Mouse (Mus musculus) heart, postnatal 0 days (tissue): ENCODE measurements around the gene Trpc7. TPM values are rescaled to one million over a fixed set of nuclear protein-coding genes. Genes with fewer than 3 reads are reported as not detected.

Experiments used
- ATAC-seq: fragments of 200-750 bp; cut with Nextera tagmentation; 2 replicates; pipeline ENCODE4 v1.8.0; 2017; ENCODE audit warnings: low read depth, moderate number of reproducible peaks, moderate library complexity; ENCODE audit not compliant: insufficient read depth
- DNase-seq: peaks from one replicate; pipeline ENCODE4 v3.0.0-alpha.2; 2016; ENCODE audit warnings: low spot score
- H3K27ac ChIP-seq: fragments of 300-500 bp; sonication (generic); 2 replicates; pipeline ENCODE4 v1.5.1; 2014; ENCODE audit warnings: low read depth, mild to moderate bottlenecking
- H3K27me3 ChIP-seq: fragments of 300-500 bp; sonication (generic); 2 replicates; pipeline ENCODE4 v1.6.1; 2014; ENCODE audit warnings: low read length, mixed read lengths; ENCODE audit not compliant: control insufficient read depth, insufficient read depth
- H3K36me3 ChIP-seq: fragments of 300-500 bp; sonication (generic); replicated peaks from 2 replicates; pipeline ENCODE4 v1.6.1; 2014; ENCODE audit warnings: low read length, mixed read lengths; ENCODE audit not compliant: control insufficient read depth, insufficient read depth
- H3K4me1 ChIP-seq: fragments of 300-500 bp; sonication (generic); 2 replicates; pipeline ENCODE4 v1.6.1; 2014; ENCODE audit warnings: antibody characterized with exemption; ENCODE audit not compliant: control insufficient read depth, insufficient read depth
- H3K4me2 ChIP-seq: fragments of 300-500 bp; sonication (generic); 2 replicates; pipeline ENCODE4 v1.6.1; 2014; ENCODE audit warnings: low read depth, mild to moderate bottlenecking, low read length, moderate library complexity
- H3K4me3 ChIP-seq: fragments of 300-500 bp; sonication (generic); 2 replicates; pipeline ENCODE4 v1.5.1; 2014; ENCODE audit warnings: low read depth, low read length
- H3K9ac ChIP-seq: fragments of 300-500 bp; sonication (generic); replicated peaks from 2 replicates; pipeline ENCODE4 v1.6.1; 2014; ENCODE audit warnings: low read depth, low read length, mixed read lengths
- H3K9me3 ChIP-seq: fragments of 300-500 bp; sonication (generic); replicated peaks from 2 replicates; pipeline ENCODE4 v1.6.1; 2016; ENCODE audit warnings: low read length; ENCODE audit not compliant: control insufficient read depth
- CTCF ChIP-seq: IDR thresholded peaks from 2 replicates; pipeline ENCODE4 v1.5.1; 2016; ENCODE audit warnings: antibody characterized with exemption, control low read depth, low read depth
- EP300 ChIP-seq: IDR thresholded peaks from 2 replicates; pipeline ENCODE4 v1.6.1; 2016; ENCODE audit warnings: antibody characterized with exemption, low read depth
- WGBS: fragments of 180-500 bp; shearing (Covaris S2); extraction: QIAGEN DNeasy Blood & Tissue Kit; methylation state at CpG from one replicate; pipeline ENCODE4 v1.1.7; 2014; 5-methylcytosine and 5-hydroxymethylcytosine counted together
- polyA plus RNA-seq: library from polyadenylated mRNA; unstranded; fragments of >200 nt; fragmentation: Nextera tagmentation; extraction: Ambion mirVana; gene quantifications from 2 replicates; pipeline ENCODE4 v1.2.1, GENCODE M21; 2015
- total RNA-seq: library from RNA; depleted of rRNA; stranded (reverse); fragments of >200 nt; gene quantifications from 2 replicates; pipeline ENCODE4 v1.2.3, GENCODE M21; 2014; ENCODE audit warnings: low replicate concordance; rRNA removed

Trpc7 gene
- not detected in 2 replicates for total RNA-seq
- 0.07 TPM in 1 of 2 replicates, not detected in the other for polyA plus RNA-seq

GRCm38 (mm10) chr13:56895893-56896292, at the start of gene Trpc7:
Trpc7 (minus strand) TSS chr13:56895993.
- TF ChIP-seq EP300 (no peak), CTCF (no peak)
- no peaks in the 10 kb centered on the region for H3K4me1 ChIP-seq
- H3K27me3 ChIP-seq = no peaks in the 10 kb centered on the region
- H3K36me3 ChIP-seq = no peaks in the 10 kb centered on the region
- H3K4me3 ChIP-seq = no peak within 1 kb of the TSS
- WGBS = 62% methylated on average over 3 of the region's 3 CpGs
- H3K9ac ChIP-seq = no peak within 1 kb of the TSS
- H3K27ac ChIP-seq = no peak within 1 kb of the TSS
- H3K9me3 ChIP-seq = no peaks in the 10 kb centered on the region
- ATAC-seq (no peak), DNase-seq (no peak)
- no peak within 1 kb of the TSS for H3K4me2 ChIP-seq

- ATAC-seq = no peak
- Histone ChIP-seq H3K36me3 (no peaks in the 10 kb centered on the region), H3K27ac (no peak overlapping the region), H3K9ac (no peak overlapping the region), H3K27me3 (no peaks in the 10 kb centered on the region), H3K4me3 (no peak overlapping the region), H3K9me3 (no peaks in the 10 kb centered on the region), H3K4me1 (no peaks in the 10 kb centered on the region), H3K4me2 (no peak overlapping the region)
- TF ChIP-seq EP300 (no peak), CTCF (no peak)
- no peak for DNase-seq
- WGBS = 62% methylated on average over 11 of the region's 11 CpGs
These were observed 43.5 kb upstream of the Trpc7 start for GRCm38 (mm10) chr13:56939261-56939660.

DNA sequence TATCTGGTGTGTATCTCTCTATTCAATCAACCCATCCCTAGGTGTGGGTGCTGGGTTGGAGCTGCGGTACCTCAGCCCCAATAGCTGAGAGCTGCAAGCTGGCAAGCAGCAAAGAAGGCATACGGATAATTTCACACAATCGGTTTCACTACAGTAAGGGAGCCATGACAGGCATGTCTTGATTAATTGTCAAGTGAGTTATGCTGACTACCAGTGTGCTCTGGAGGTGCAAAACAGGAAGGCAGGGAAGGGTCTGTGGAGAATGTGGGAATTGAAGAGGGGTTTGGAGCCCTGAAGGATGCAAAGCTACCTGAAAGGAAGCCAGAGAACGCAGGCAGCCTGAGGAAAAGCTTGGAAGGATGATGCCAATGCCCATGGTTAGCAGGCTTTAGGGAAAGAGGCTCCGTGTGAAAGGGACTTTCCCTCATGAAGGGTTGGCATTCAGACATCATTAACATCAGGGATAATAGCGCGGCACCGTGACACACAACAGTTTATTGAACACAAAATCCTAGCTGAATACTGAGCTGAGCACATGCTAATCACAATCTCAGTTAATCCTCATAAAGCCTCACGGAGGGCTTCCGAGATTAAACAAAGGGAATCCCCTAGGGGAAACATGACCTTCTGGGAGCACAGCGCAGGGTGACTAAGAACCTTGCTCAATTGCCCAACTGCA, 38.2 kb upstream of the Trpc7 start:
- H3K27me3 ChIP-seq = no peaks in the 10 kb centered on the region
- H3K36me3 ChIP-seq = no peaks in the 10 kb centered on the region
- no peak overlapping the region for H3K4me2 ChIP-seq
- no peak overlapping the region for H3K9ac ChIP-seq
- no peak overlapping the region for H3K4me3 ChIP-seq
- H3K4me1 ChIP-seq = no peaks in the 10 kb centered on the region
- DNase-seq = no peak
- no peak for ATAC-seq
- 72% methylated on average over 11 of the region's 11 CpGs for WGBS
- no peak overlapping the region for H3K27ac ChIP-seq
- no peaks in the 10 kb centered on the region for H3K9me3 ChIP-seq
- TF ChIP-seq CTCF (no peak), EP300 (no peak)

- Histone ChIP-seq H3K36me3 (no peaks in the 10 kb centered on the region), H3K4me3 (no peak overlapping the region), H3K9ac (no peak overlapping the region), H3K4me2 (no peak overlapping the region), H3K27ac (no peak overlapping the region), H3K27me3 (no peaks in the 10 kb centered on the region), H3K4me1 (no peaks in the 10 kb centered on the region), H3K9me3 (no peaks in the 10 kb centered on the region)
- WGBS = 92% methylated on average over 2 of the region's 2 CpGs
- ATAC-seq (no peak), DNase-seq (no peak)
- TF ChIP-seq EP300 (no peak), CTCF (no peak)
These were observed 34.6 kb upstream of the Trpc7 start for GRCm38 (mm10) chr13:56930421-56930820.

- Histone ChIP-seq H3K9ac (no peak overlapping the region), H3K4me1 (no peaks in the 10 kb centered on the region), H3K27me3 (no peaks in the 10 kb centered on the region), H3K4me2 (no peak overlapping the region), H3K27ac (no peak overlapping the region), H3K4me3 (no peak overlapping the region), H3K9me3 (no peaks in the 10 kb centered on the region), H3K36me3 (no peaks in the 10 kb centered on the region)
- no peak for DNase-seq
- ATAC-seq = no peak
- TF ChIP-seq EP300 = no peak
- no peak for TF ChIP-seq CTCF
- WGBS = 61% methylated on average over 2 of the region's 2 CpGs
These were observed 27.2 kb upstream of the Trpc7 start for GRCm38 (mm10) chr13:56922976-56923375.

GRCm38 (mm10) chr13:56921251-56921650, 25.5 kb upstream of the Trpc7 start:
- Histone ChIP-seq H3K9me3 (no peaks in the 10 kb centered on the region), H3K36me3 (no peaks in the 10 kb centered on the region), H3K27me3 (no peaks in the 10 kb centered on the region), H3K9ac (no peak overlapping the region), H3K4me3 (no peak overlapping the region), H3K4me2 (no peak overlapping the region), H3K4me1 (no peaks in the 10 kb centered on the region), H3K27ac (no peak overlapping the region)
- TF ChIP-seq CTCF (no peak), EP300 (no peak)
- DNase-seq (no peak), ATAC-seq (no peak)
- WGBS = 63% methylated on average over 3 of the region's 3 CpGs
